Mouse (Mus musculus): ENCODE data around the gene Tph1. TPM values are rescaled to one million over a fixed set of nuclear protein-coding genes. Genes with fewer than 3 reads are reported as not detected.

Gene Tph1
- polyA plus RNA-seq, 2 experiments from 2014 or later = 0.99 TPM; not detected in 1

DNA sequence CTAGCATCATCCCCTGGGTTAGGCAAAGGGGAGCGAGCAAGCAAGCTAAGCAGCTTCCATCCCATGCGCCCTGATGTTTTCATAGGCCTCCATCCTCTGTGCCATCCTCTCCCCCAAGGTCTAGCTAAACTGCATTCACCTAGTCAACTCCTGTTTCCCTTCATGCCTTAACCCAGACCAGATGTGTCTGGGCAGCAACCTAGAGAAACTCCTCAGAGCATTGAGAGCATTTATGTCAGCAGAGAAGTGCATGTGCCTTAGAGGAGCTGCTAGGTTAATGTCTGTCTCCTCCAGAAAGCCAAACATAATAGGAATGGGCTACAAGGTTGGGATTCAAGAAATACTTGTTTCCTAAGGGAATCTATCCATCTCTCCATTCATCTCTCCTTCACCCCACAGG lies 75.3 kb downstream of the Tph1 start:
- ATAC-seq = no peak

Other genes with a start within 250 kb of the Tph1 start
- gene Sergef, start 32.7 kb downstream of the Tph1 start, polyA plus RNA-seq (2017; shearing (Covaris generic)) = 10 to 100 TPM; 17.9 to 18.3 TPM
- 10 to 100 TPM; 17.6 to 18.9 TPM for gene Saal1, start 38.1 kb upstream of the Tph1 start, polyA plus RNA-seq (2017; shearing (Covaris generic))
- not detected for gene Saa3, start 43.2 kb upstream of the Tph1 start, polyA plus RNA-seq (2017; shearing (Covaris generic))
- gene Saa4, start 60.1 kb upstream of the Tph1 start, polyA plus RNA-seq (2017; shearing (Covaris generic)) = not detected
- gene Saa1, start 70.4 kb upstream of the Tph1 start, polyA plus RNA-seq (2017; shearing (Covaris generic)) = under 1 TPM in 1 of 2 experiments, not detected in 1; 0.20 TPM
- gene Saa2, start 79.3 kb upstream of the Tph1 start, polyA plus RNA-seq (2017; shearing (Covaris generic)) = under 1 TPM in 1 of 2 experiments, not detected in 1; 0.25 TPM
- 10 to 100 TPM; 17.6 to 17.8 TPM for gene Hps5, start 123.5 kb upstream of the Tph1 start, polyA plus RNA-seq (2017; shearing (Covaris generic))
- 10 to 100 TPM; 22.9 to 23.4 TPM for gene Gtf2h1, start 123.6 kb upstream of the Tph1 start, polyA plus RNA-seq (2017; shearing (Covaris generic))
- 1,000 to 10,000 TPM; 1,036 to 1,248 TPM for gene Ldha, start 168.9 kb upstream of the Tph1 start, polyA plus RNA-seq (2017; shearing (Covaris generic))
- gene Ldhc, start 188.7 kb upstream of the Tph1 start, polyA plus RNA-seq (2017; shearing (Covaris generic)) = not detected
- 100 to 1,000 TPM in 1 of 2 experiments, 10 to 100 TPM in 1; 85.8 to 103 TPM for gene Tsg101, start 247.4 kb upstream of the Tph1 start, polyA plus RNA-seq (2017; shearing (Covaris generic))

Measured in activated CD4-positive, CD25-positive, alpha-beta regulatory T cell, adult 4 months (primary cell).